Mouse (Mus musculus): ENCODE measurements around the gene Creg2. TPM values are rescaled to one million over a fixed set of nuclear protein-coding genes. Genes with fewer than 3 reads are reported as not detected.

Creg2 gene
- total and polyA plus RNA-seq, 2 experiments from 2014 or later: 15.7 to 17.6 TPM

DNA sequence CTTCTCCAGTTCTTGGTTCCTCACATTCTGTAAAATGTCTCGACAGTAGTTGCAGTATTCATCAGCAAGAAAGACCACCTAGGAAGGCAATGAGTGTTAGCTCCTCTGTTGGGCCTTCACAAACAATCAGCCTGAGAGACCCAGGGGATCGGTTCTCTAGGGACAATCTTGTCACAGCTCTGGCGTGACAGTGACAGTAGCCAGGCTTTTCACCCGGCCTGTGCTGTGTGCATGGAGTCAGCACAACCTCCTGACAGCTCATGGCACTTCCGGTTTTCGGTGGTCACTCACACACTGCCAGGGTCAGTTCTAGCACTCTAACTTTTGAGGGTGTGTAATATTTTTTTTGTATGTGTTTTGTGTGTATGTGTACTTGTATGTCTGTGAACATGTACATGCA is 37.3 kb upstream of the Creg2 start:
- H3K4me3 ChIP-seq (ENCODE audit: low read length): no peak overlapping the region
- ATAC-seq: no peak
- H3K4me2 ChIP-seq (ENCODE audit: low read depth, low read length): no peak overlapping the region
- H3K36me3 ChIP-seq (ENCODE audit: insufficient read depth, low read length): no peaks in the 10 kb centered on the region
- H3K9me3 ChIP-seq (ENCODE audit: low read length): no peaks in the 10 kb centered on the region
- no peak overlapping the region for H3K9ac ChIP-seq (replicated peaks; ENCODE audit: low read length)
- no peak overlapping the region for H3K27ac ChIP-seq
- DNase-seq (ENCODE audit: low spot score): no peak
- TF ChIP-seq CTCF (IDR thresholded peaks at IDR 0.05; ENCODE audit: low read depth): no peak
- H3K4me1 ChIP-seq (ENCODE audit: insufficient read depth, low read length): no peaks in the 10 kb centered on the region
- H3K27me3 ChIP-seq (ENCODE audit: insufficient read depth, low read length): no peaks in the 10 kb centered on the region
- WGBS: 74% methylated on average over 6 of the region's 6 CpGs

DNA sequence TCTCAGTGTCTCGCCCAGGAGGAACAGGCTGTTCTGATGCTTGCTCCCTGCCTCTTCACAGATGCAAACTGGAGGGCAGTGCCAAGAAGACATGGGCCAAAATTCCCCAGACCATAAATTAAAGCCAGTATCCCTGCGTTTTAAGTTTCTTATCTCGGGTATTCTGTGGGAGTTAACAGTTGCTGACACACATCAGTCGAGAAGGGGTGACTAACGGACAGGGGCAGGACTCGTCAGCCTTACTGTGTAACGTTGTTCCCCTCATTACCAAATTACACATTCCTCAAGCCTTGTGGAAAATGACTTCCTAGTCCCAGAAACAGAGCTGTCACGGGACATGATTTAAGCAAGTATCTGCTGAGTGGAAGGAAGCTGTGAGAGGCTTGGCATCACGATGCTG is 36.0 kb upstream of the Creg2 start:
- H3K4me1 ChIP-seq (ENCODE audit: insufficient read depth, low read length): no peaks in the 10 kb centered on the region
- no peak overlapping the region for H3K4me2 ChIP-seq (ENCODE audit: low read depth, low read length)
- H3K4me3 ChIP-seq (ENCODE audit: low read length): no peak overlapping the region
- no peaks in the 10 kb centered on the region for H3K27me3 ChIP-seq (ENCODE audit: insufficient read depth, low read length)
- no peak overlapping the region for H3K9ac ChIP-seq (replicated peaks; ENCODE audit: low read length)
- WGBS: 61% methylated on average over 9 of the region's 9 CpGs
- TF ChIP-seq CTCF (IDR thresholded peaks at IDR 0.05; ENCODE audit: low read depth): no peak
- no peak for ATAC-seq
- no peak for DNase-seq (ENCODE audit: low spot score)
- H3K9me3 ChIP-seq (ENCODE audit: low read length): no peaks in the 10 kb centered on the region
- no peak overlapping the region for H3K27ac ChIP-seq
- no peaks in the 10 kb centered on the region for H3K36me3 ChIP-seq (ENCODE audit: insufficient read depth, low read length)

DNA sequence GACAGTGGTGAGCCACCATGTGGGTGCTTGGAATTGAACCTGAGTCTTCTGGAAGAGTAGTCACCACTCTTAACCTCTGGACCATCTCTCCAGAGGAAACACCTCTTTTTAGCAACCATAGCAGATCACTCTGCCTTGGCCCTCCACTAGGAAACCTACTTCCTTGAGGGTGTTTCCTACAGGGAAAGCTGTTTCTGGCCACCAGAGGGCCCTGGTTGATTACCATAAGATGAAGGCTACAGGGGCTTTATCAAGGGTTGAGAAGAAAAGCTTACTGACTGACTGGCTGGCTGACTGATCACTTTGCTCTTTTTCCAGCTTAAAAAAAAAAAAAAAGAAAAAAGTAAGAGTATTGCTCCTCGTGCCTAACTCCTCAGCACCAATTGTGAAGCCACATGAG is 34.6 kb upstream of the Creg2 start:
- TF ChIP-seq CTCF (IDR thresholded peaks at IDR 0.05; ENCODE audit: low read depth): peak; percentile 84
- DNase-seq (ENCODE audit: low spot score) (peak; percentile 90), ATAC-seq (peak; percentile 77)
- H3K9me3 ChIP-seq (ENCODE audit: low read length): no peaks in the 10 kb centered on the region
- H3K4me3 ChIP-seq (ENCODE audit: low read length): no peak overlapping the region
- WGBS: 3% methylated on average over 1 of the region's 1 CpGs
- no peaks in the 10 kb centered on the region for H3K4me1 ChIP-seq (ENCODE audit: insufficient read depth, low read length)
- H3K4me2 ChIP-seq (ENCODE audit: low read depth, low read length): no peak overlapping the region
- no peak overlapping the region for H3K27ac ChIP-seq
- no peak overlapping the region for H3K9ac ChIP-seq (replicated peaks; ENCODE audit: low read length)
- no peaks in the 10 kb centered on the region for H3K36me3 ChIP-seq (ENCODE audit: insufficient read depth, low read length)
- H3K27me3 ChIP-seq (ENCODE audit: insufficient read depth, low read length): no peaks in the 10 kb centered on the region

DNA sequence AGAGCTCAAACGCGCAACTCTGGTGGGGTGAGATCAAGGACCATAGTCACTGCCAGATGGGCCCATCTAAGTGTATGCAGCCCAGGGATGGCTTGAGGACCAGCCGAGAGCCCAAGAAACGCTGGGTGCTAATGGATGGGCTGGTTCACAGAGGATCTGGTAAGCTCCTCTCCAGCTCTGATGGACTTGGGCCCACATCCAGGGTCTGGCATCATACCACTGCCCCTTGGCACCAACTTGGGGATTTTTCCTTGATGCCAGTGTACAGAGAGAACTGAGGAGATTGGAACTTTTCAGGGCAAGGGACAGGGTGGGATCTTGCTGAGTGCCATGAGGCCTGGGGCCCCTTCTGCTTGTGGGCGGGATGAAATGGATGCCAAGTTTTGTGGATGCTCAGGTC is 30.4 kb upstream of the Creg2 start:
- Histone ChIP-seq H3K36me3 (ENCODE audit: insufficient read depth, low read length) (no peaks in the 10 kb centered on the region), H3K27me3 (ENCODE audit: insufficient read depth, low read length) (no peaks in the 10 kb centered on the region), H3K4me2 (ENCODE audit: low read depth, low read length) (no peak overlapping the region), H3K4me3 (ENCODE audit: low read length) (no peak overlapping the region), H3K27ac (no peak overlapping the region), H3K4me1 (ENCODE audit: insufficient read depth, low read length) (no peaks in the 10 kb centered on the region), H3K9ac (replicated peaks; ENCODE audit: low read length) (no peak overlapping the region), H3K9me3 (ENCODE audit: low read length) (no peaks in the 10 kb centered on the region)
- 83% methylated on average over 5 of the region's 5 CpGs for WGBS
- ATAC-seq (no peak), DNase-seq (ENCODE audit: low spot score) (no peak)
- TF ChIP-seq CTCF (IDR thresholded peaks at IDR 0.05; ENCODE audit: low read depth): no peak

DNA sequence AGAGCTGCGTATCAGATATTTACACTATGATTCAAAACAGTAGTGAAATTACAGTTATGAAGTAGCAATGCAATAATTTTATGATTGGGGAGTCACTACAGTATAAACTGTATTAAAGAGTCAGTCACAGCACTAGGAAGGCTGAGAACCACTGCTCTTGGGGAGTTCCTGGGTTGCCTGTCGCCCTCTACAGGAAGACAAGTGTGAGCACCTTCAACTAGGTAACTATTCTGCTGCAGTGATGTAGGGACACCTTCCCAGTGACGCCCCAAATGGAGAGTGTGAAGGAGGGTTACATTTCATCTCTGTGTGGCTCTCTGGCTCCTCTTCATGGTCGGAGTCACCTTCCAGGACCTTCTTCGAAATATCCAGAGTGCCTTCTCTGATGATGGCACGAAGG is 29.3 kb upstream of the Creg2 start:
- Histone ChIP-seq H3K9me3 (ENCODE audit: low read length) (no peaks in the 10 kb centered on the region), H3K27ac (no peak overlapping the region), H3K9ac (replicated peaks; ENCODE audit: low read length) (no peak overlapping the region), H3K4me1 (ENCODE audit: insufficient read depth, low read length) (no peaks in the 10 kb centered on the region), H3K27me3 (ENCODE audit: insufficient read depth, low read length) (no peaks in the 10 kb centered on the region), H3K4me2 (ENCODE audit: low read depth, low read length) (no peak overlapping the region), H3K4me3 (ENCODE audit: low read length) (no peak overlapping the region), H3K36me3 (ENCODE audit: insufficient read depth, low read length) (no peaks in the 10 kb centered on the region)
- WGBS: 73% methylated on average over 6 of the region's 6 CpGs
- peak; percentile 36 for TF ChIP-seq CTCF (IDR thresholded peaks at IDR 0.05; ENCODE audit: low read depth)
- no peak for ATAC-seq
- no peak for DNase-seq (ENCODE audit: low spot score)

DNA sequence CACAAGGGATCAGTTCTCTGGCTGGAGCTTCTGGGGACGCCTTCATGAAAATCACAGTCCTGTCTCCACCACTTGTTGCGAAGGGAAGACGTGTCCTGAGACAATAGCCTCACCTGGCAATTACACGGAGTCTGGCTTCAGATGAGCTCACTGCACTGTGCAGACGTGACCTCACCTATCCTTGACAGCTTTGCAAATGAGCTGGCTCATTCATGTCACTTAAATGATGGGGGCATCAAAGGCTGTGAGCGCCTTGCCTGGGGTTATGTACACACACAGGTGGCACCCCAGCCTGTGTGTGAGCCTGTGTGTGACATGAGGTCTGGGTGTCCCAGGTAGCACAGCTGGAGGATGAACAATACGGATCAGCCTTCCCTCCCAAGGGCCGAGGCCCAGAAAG is 27.6 kb upstream of the Creg2 start:
- no peak overlapping the region for H3K9ac ChIP-seq (replicated peaks; ENCODE audit: low read length)
- no peak for TF ChIP-seq CTCF (IDR thresholded peaks at IDR 0.05; ENCODE audit: low read depth)
- 73% methylated on average over 8 of the region's 8 CpGs for WGBS

GRCm38 (mm10) chr1:39676221-39676876 is 25.1 kb upstream of the Creg2 start:
- ATAC-seq (no peak), DNase-seq (ENCODE audit: low spot score) (no peak)
- WGBS: 80% methylated on average over 5 of the region's 5 CpGs
- TF ChIP-seq CTCF (IDR thresholded peaks at IDR 0.05; ENCODE audit: low read depth): no peak
- no peak overlapping the region for H3K9ac ChIP-seq (replicated peaks; ENCODE audit: low read length)
- no peaks in the 10 kb centered on the region for H3K4me1 ChIP-seq (ENCODE audit: insufficient read depth, low read length)
- no peak overlapping the region for H3K4me3 ChIP-seq (ENCODE audit: low read length)
- no peak overlapping the region for H3K27ac ChIP-seq
- H3K36me3 ChIP-seq (ENCODE audit: insufficient read depth, low read length): no peaks in the 10 kb centered on the region
- H3K9me3 ChIP-seq (ENCODE audit: low read length): no peaks in the 10 kb centered on the region
- no peak overlapping the region for H3K4me2 ChIP-seq (ENCODE audit: low read depth, low read length)
- no peaks in the 10 kb centered on the region for H3K27me3 ChIP-seq (ENCODE audit: insufficient read depth, low read length)

More for the DNA sequence above, 27.6 kb upstream of the Creg2 start:
- no peaks in the 10 kb centered on the region for H3K4me1 ChIP-seq (ENCODE audit: insufficient read depth, low read length)
- ATAC-seq: peak; percentile 50; the same call in 1 of the 2 replicates
- no peak for DNase-seq (ENCODE audit: low spot score)
- H3K4me3 ChIP-seq (ENCODE audit: low read length): no peak overlapping the region
- no peak overlapping the region for H3K4me2 ChIP-seq (ENCODE audit: low read depth, low read length)
- H3K9me3 ChIP-seq (ENCODE audit: low read length): no peaks in the 10 kb centered on the region
- H3K27ac ChIP-seq: no peak overlapping the region
- H3K36me3 ChIP-seq (ENCODE audit: insufficient read depth, low read length): no peaks in the 10 kb centered on the region
- H3K27me3 ChIP-seq (ENCODE audit: insufficient read depth, low read length): no peaks in the 10 kb centered on the region
